Mouse (Mus musculus) intestine, postnatal 0 days (tissue): ENCODE results near the gene Pip5k1a. TPM values are rescaled to one million over a fixed set of nuclear protein-coding genes. Genes with fewer than 3 reads are reported as not detected.

ENCODE experiments used
- ATAC-seq: fragments of 200-750 bp; cut with Nextera tagmentation; 2 replicates; pipeline ENCODE4 v1.8.0; 2017; ENCODE audit warnings: mild to moderate bottlenecking, moderate TSS enrichment, moderate library complexity
- H3K27ac ChIP-seq: fragments of 300-500 bp; sonication (generic); 2 replicates; pipeline ENCODE4 v1.5.1; 2014; ENCODE audit warnings: mild to moderate bottlenecking, low read depth, low read length, moderate library complexity
- H3K27me3 ChIP-seq: fragments of 300-500 bp; sonication (generic); replicated peaks from 2 replicates; pipeline ENCODE4 v1.6.1; 2014; ENCODE audit warnings: low read length, mixed read lengths; ENCODE audit not compliant: control insufficient read depth, insufficient read depth
- H3K36me3 ChIP-seq: fragments of 300-500 bp; sonication (generic); 2 replicates; pipeline ENCODE4 v1.6.1; 2014; ENCODE audit warnings: mild to moderate bottlenecking, moderate library complexity; ENCODE audit not compliant: control insufficient read depth, insufficient read depth
- H3K4me1 ChIP-seq: fragments of 300-500 bp; sonication (generic); replicated peaks from 2 replicates; pipeline ENCODE4 v1.6.1; 2014; ENCODE audit warnings: antibody characterized with exemption, low read length, mixed read lengths; ENCODE audit not compliant: control insufficient read depth, insufficient read depth
- H3K4me2 ChIP-seq: fragments of 300-500 bp; sonication (generic); replicated peaks from 2 replicates; pipeline ENCODE4 v1.6.1; 2014; ENCODE audit warnings: low read depth, mild to moderate bottlenecking, moderate library complexity
- H3K4me3 ChIP-seq: fragments of 300-500 bp; sonication (generic); 2 replicates; pipeline ENCODE4 v1.5.1; 2014; ENCODE audit warnings: low read depth, low read length
- H3K9ac ChIP-seq: fragments of 300-500 bp; sonication (generic); 2 replicates; pipeline ENCODE4 v1.6.1; 2014; ENCODE audit warnings: mild to moderate bottlenecking, low read depth, low read length
- H3K9me3 ChIP-seq: fragments of 300-500 bp; sonication (generic); 2 replicates; pipeline ENCODE4 v1.6.1; 2016; ENCODE audit warnings: mixed run types; ENCODE audit not compliant: control insufficient read depth
- CTCF ChIP-seq: sonication (generic); IDR thresholded peaks from 2 replicates; pipeline ENCODE4 v1.5.1; 2016; ENCODE audit warnings: low read depth, mild to moderate bottlenecking, control low read depth, antibody characterized with exemption, moderate library complexity
- WGBS: fragments of 180-500 bp; shearing (Covaris S2); extraction: QIAGEN DNeasy Blood & Tissue Kit; methylation state at CpG from one replicate; pipeline ENCODE4 v1.1.7; 2014; 5-methylcytosine and 5-hydroxymethylcytosine counted together
- polyA plus RNA-seq: library from polyadenylated mRNA; unstranded; fragments of >200 nt; fragmentation: Nextera tagmentation; extraction: Ambion mirVana; gene quantifications from 2 replicates; pipeline ENCODE4 v1.2.1, GENCODE M21; 2015

The Pip5k1a gene
- polyA plus RNA-seq, 1 experiment from 2014 or later, result 13.1 TPM

DNA sequence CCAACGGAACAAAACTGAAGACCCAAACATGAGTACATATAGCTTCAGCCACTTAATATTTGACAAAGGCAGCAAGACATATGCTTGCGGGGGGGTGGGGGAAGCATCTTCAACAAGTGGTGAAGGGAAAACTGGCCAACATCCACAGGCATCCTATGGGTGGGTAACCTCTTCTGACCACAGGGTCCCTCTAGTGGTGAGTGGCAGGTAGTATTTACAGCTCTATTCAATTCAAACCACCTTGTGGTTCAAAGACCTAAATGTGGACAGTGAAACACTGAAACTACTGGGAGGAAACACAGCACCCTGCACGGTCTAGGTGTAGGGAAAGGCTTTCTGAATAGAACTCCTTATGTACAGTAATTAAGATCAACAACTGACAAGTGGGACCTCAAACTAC, 53.0 kb downstream of the Pip5k1a start:
- Histone ChIP-seq H3K9me3 (no peaks in the 10 kb centered on the region), H3K4me2 (no peak overlapping the region), H3K9ac (no peak overlapping the region), H3K27ac (no peak overlapping the region), H3K36me3 (peaks cover 11% of the 10 kb centered on the region), H3K27me3 (no peaks in the 10 kb centered on the region), H3K4me1 (no peaks in the 10 kb centered on the region), H3K4me3 (no peak overlapping the region)
- ATAC-seq, result no peak
- TF ChIP-seq CTCF, result peak; percentile 85
- WGBS, result 37% methylated on average over 3 of the region's 3 CpGs

DNA sequence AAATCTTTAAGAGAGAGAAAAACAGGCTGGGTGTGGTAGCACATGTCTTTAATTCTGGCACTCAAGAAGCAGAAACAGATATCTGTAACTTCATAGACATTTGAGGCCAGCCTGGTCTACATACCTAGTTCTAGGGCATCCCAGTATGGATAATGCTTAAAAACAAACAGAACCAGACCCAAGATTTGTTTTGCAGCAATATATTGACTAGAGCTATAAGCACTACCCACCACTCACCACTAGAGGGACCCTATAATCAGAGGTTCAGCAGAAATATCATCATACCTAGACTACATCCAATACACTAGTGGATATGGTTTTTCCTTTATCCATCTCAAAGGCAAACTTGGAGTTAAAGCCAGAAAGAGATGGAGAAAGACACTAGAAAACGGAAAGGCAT, 53.8 kb downstream of the Pip5k1a start:
- Histone ChIP-seq H3K27me3 (no peaks in the 10 kb centered on the region), H3K36me3 (0 out of 2 replicates have a peak, but pooled peaks cover 3% of the 10 kb centered on the region), H3K4me3 (no peak overlapping the region), H3K27ac (no peak overlapping the region), H3K4me2 (no peak overlapping the region), H3K4me1 (no peaks in the 10 kb centered on the region), H3K9me3 (no peaks in the 10 kb centered on the region), H3K9ac (no peak overlapping the region)
- ATAC-seq, result 0 out of 2 replicates have a peak, but pooled peaks have one; percentile 19
- 41% methylated on average over 1 of the region's 1 CpGs for WGBS
- TF ChIP-seq CTCF, result peak; percentile 85

DNA sequence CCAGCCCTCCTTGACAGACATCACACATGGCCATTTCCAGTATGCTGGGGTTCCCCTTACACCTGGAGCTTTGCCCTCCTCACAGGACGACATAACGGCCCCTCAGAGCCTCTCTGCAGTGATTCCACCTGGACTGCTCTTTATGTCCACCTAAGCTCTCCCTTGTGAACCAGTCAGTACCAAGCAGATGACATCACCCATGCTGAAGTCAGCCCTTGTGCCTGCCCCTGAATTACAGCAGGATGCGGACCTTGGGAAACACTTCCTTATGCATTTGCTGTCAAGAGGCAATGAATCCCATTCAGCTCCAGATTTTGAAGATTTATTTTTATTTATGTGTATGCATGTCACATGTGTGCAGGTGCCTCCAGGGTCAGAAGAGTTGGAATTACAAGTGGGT, 58.8 kb downstream of the Pip5k1a start:
- Histone ChIP-seq H3K4me2 (no peak overlapping the region), H3K36me3 (no peaks in the 10 kb centered on the region), H3K4me3 (no peak overlapping the region), H3K9ac (no peak overlapping the region), H3K4me1 (0 out of 2 replicates have a peak, but pooled peaks cover 1% of the 10 kb centered on the region), H3K27me3 (no peaks in the 10 kb centered on the region), H3K9me3 (no peaks in the 10 kb centered on the region), H3K27ac (no peak overlapping the region)
- ATAC-seq, result peak; percentile 55
- no peak for TF ChIP-seq CTCF
- WGBS, result 62% methylated on average over 3 of the region's 3 CpGs

DNA sequence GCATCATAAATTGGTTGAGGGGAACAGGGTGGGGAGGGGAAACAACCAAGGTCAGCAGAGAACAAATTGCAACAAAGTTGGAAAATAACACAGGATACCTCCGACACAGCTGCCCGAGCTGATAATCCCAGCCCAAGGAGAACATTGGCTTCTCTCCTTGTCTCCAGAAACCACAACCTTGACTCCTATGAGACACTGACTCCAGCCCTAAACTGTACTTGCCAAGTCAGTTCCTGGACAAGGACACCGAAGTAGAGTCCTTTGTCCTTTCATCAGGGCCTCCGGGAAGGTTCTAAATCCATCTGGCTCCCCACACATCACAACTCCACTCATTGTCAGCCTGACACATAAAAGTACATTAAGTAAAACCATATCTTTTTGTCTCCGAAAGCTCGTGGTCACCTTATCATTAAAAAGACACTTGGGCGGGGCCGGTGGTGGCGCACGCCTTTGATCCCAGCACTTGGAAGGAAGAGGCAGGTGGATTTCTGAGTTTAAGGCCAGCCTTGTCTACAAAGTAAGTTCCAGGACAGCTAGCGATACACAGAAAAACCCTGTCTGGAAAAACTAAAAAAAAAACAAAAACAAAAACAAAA, 60.2 kb downstream of the Pip5k1a start:
- Histone ChIP-seq H3K9me3 (no peaks in the 10 kb centered on the region), H3K27me3 (no peaks in the 10 kb centered on the region), H3K4me2 (no peak overlapping the region), H3K9ac (no peak overlapping the region), H3K4me3 (no peak overlapping the region), H3K27ac (no peak overlapping the region), H3K36me3 (no peaks in the 10 kb centered on the region), H3K4me1 (0 out of 2 replicates have a peak, but pooled peaks cover 4% of the 10 kb centered on the region)
- no peak for TF ChIP-seq CTCF
- 78% methylated on average over 11 of the region's 11 CpGs for WGBS
- ATAC-seq, result no peak

DNA sequence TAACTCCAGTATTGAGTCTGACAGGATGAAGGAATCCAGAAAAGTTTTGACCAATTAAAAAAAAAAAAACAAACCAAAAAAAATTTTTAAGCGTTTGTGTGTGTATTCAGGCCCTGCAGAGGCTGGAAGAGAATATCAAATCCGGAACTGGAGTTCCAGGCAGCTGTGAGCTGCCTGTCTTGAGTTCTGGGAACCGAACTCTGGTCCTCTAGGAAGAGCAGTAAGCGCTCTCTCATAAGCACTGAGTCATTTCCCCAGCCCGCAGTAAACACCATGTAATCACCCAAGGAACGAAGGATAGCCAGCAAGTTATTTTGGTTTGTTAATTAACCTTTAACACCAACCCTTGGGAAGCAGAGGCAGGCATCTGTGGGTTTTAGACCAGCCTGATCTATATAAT, 63.5 kb downstream of the Pip5k1a start:
- Histone ChIP-seq H3K27me3 (no peaks in the 10 kb centered on the region), H3K4me3 (no peak overlapping the region), H3K4me1 (0 out of 2 replicates have a peak, but pooled peaks cover 4% of the 10 kb centered on the region), H3K4me2 (no peak overlapping the region), H3K27ac (no peak overlapping the region), H3K9me3 (no peaks in the 10 kb centered on the region), H3K9ac (no peak overlapping the region), H3K36me3 (0 out of 2 replicates have a peak, but pooled peaks cover 3% of the 10 kb centered on the region)
- no peak for TF ChIP-seq CTCF
- ATAC-seq, result no peak
- WGBS, result 55% methylated on average over 6 of the region's 6 CpGs

DNA sequence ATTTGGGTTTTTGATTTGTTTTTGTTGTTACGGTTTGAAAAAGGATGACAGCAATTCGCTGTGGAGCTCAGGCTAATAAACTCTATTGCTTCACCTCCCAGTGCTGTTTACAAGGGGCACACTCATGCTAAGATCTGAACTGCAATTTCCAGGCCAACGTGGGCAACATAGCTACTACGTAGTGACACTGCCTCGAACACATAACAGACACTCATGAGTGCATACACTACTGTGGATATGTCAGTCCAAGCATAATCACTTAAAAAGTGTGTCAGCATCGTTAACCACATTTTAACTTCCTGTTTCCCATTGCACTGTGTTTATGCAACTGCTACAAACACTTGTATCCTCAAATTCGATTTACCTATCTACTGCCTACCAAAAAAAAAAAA, 63.9 kb downstream of the Pip5k1a start:
- ATAC-seq, result peak; percentile 50
- H3K4me1 ChIP-seq, result 0 out of 2 replicates have a peak, but pooled peaks cover 4% of the 10 kb centered on the region
- H3K4me3 ChIP-seq, result peak overlapping the region; percentile 87
- WGBS, result 16% methylated on average over 7 of the region's 7 CpGs
- TF ChIP-seq CTCF, result no peak
- H3K27me3 ChIP-seq, result no peaks in the 10 kb centered on the region
- H3K36me3 ChIP-seq, result 0 out of 2 replicates have a peak, but pooled peaks cover 7% of the 10 kb centered on the region
- H3K27ac ChIP-seq, result peak overlapping the region; percentile 50; the same call in 1 of the 2 replicates
- no peaks in the 10 kb centered on the region for H3K9me3 ChIP-seq
- H3K9ac ChIP-seq, result peak overlapping the region; percentile 77
- peak overlapping the region; percentile 61 for H3K4me2 ChIP-seq
